Mouse (Mus musculus): ENCODE data around the gene Zfp78. TPM values are rescaled to one million over a fixed set of nuclear protein-coding genes. Genes with fewer than 3 reads are reported as not detected.
A peak's percentile ranks its signal among the peaks of the same experiment; 100 is the strongest.
"Not testable (repeated sequence)": the region's sequence is repeated elsewhere in the genome, so short reads cannot be mapped to it uniquely, and the experiment has no call there.

Zfp78 gene
- polyA plus RNA-seq, 1 experiment from 2014 or later = 1.3 TPM

- H3K36me3 ChIP-seq (replicated peaks) = no peaks in the 10 kb centered on the region
- no peaks in the 10 kb centered on the region for H3K9me3 ChIP-seq
- no peaks in the 10 kb centered on the region for H3K27me3 ChIP-seq (replicated peaks; ENCODE audit: low read depth, poor library complexity, severe bottlenecking)
- H3K27ac ChIP-seq (replicated peaks) = no peak overlapping the region
- DNase-seq (ENCODE audit: low spot score) = no peak
- H3K4me3 ChIP-seq = no peak overlapping the region
- H3K4me1 ChIP-seq = peaks cover 12% of the 10 kb centered on the region
- WGBS = 63% methylated on average over 1 of the region's 1 CpGs
Observed at GRCm38 (mm10) chr7:6364761-6365160, 1.7 kb downstream of the Zfp78 start.

- 96% methylated on average over 5 of the region's 5 CpGs for WGBS
- no peaks in the 10 kb centered on the region for H3K9me3 ChIP-seq
- no peak for DNase-seq (ENCODE audit: low spot score)
Observed at GRCm38 (mm10) chr7:6367185-6367584, 4.1 kb downstream of the Zfp78 start.

GRCm38 (mm10) chr7:6368146-6368545, 5.1 kb downstream of the Zfp78 start:
- WGBS = 83% methylated on average over 5 of the region's 5 CpGs
- H3K4me3 ChIP-seq; H3K27me3 ChIP-seq (replicated peaks; ENCODE audit: low read depth, poor library complexity, severe bottlenecking); H3K36me3 ChIP-seq (replicated peaks); H3K9me3 ChIP-seq; H3K4me1 ChIP-seq; DNase-seq (ENCODE audit: low spot score); H3K27ac ChIP-seq (replicated peaks): not testable (repeated sequence)

More at GRCm38 (mm10) chr7:6367185-6367584, 4.1 kb downstream of the Zfp78 start:
- Histone ChIP-seq H3K27me3 (replicated peaks; ENCODE audit: low read depth, poor library complexity, severe bottlenecking) (no peaks in the 10 kb centered on the region), H3K27ac (replicated peaks) (no peak overlapping the region), H3K4me3 (no peak overlapping the region), H3K4me1 (peaks cover 7% of the 10 kb centered on the region), H3K36me3 (replicated peaks) (no peaks in the 10 kb centered on the region)

GRCm38 (mm10) chr7:6369460-6369859, 6.4 kb downstream of the Zfp78 start:
- Histone ChIP-seq H3K4me1 (no peaks in the 10 kb centered on the region), H3K36me3 (replicated peaks) (no peaks in the 10 kb centered on the region), H3K9me3 (no peaks in the 10 kb centered on the region), H3K27ac (replicated peaks) (no peak overlapping the region), H3K4me3 (no peak overlapping the region), H3K27me3 (replicated peaks; ENCODE audit: low read depth, poor library complexity, severe bottlenecking) (no peaks in the 10 kb centered on the region)
- DNase-seq (ENCODE audit: low spot score) = no peak
- WGBS = 89% methylated on average over 3 of the region's 3 CpGs

GRCm38 (mm10) chr7:6372993-6373392, 9.9 kb downstream of the Zfp78 start:
- H3K9me3 ChIP-seq = no peaks in the 10 kb centered on the region
- DNase-seq (ENCODE audit: low spot score) = no peak
- no peaks in the 10 kb centered on the region for H3K27me3 ChIP-seq (replicated peaks; ENCODE audit: low read depth, poor library complexity, severe bottlenecking)
- H3K4me3 ChIP-seq = no peak overlapping the region
- WGBS = 92% methylated on average over 3 of the region's 3 CpGs
- no peaks in the 10 kb centered on the region for H3K4me1 ChIP-seq
- H3K36me3 ChIP-seq (replicated peaks) = no peaks in the 10 kb centered on the region
- no peak overlapping the region for H3K27ac ChIP-seq (replicated peaks)

GRCm38 (mm10) chr7:6378441-6378840, 15.4 kb downstream of the Zfp78 start:
- H3K36me3 ChIP-seq (replicated peaks) = no peaks in the 10 kb centered on the region
- H3K27me3 ChIP-seq (replicated peaks; ENCODE audit: low read depth, poor library complexity, severe bottlenecking) = no peaks in the 10 kb centered on the region
- H3K4me1 ChIP-seq = peaks cover 10% of the 10 kb centered on the region
- H3K9me3 ChIP-seq = no peaks in the 10 kb centered on the region
- 89% methylated on average over 8 of the region's 8 CpGs for WGBS
- H3K27ac ChIP-seq (replicated peaks) = no peak overlapping the region
- DNase-seq (ENCODE audit: low spot score) = no peak
- no peak overlapping the region for H3K4me3 ChIP-seq

GRCm38 (mm10) chr7:6381431-6381830, 18.4 kb downstream of the Zfp78 start:
- no peak for DNase-seq (ENCODE audit: low spot score)
- no peaks in the 10 kb centered on the region for H3K9me3 ChIP-seq
- peaks cover 15% of the 10 kb centered on the region for H3K4me1 ChIP-seq
- H3K4me3 ChIP-seq = no peak overlapping the region
- H3K27me3 ChIP-seq (replicated peaks; ENCODE audit: low read depth, poor library complexity, severe bottlenecking) = no peaks in the 10 kb centered on the region
- H3K36me3 ChIP-seq (replicated peaks) = no peaks in the 10 kb centered on the region
- 73% methylated on average over 2 of the region's 2 CpGs for WGBS
- no peak overlapping the region for H3K27ac ChIP-seq (replicated peaks)

- peak; percentile 98 for DNase-seq (ENCODE audit: low spot score)
- Histone ChIP-seq H3K27me3 (replicated peaks; ENCODE audit: low read depth, poor library complexity, severe bottlenecking) (no peaks in the 10 kb centered on the region), H3K27ac (replicated peaks) (peak within 1 kb of the TSS; percentile 82), H3K36me3 (replicated peaks) (peaks cover 13% of the 10 kb centered on the region), H3K9me3 (no peaks in the 10 kb centered on the region), H3K4me1 (peaks cover 15% of the 10 kb centered on the region), H3K4me3 (peak within 1 kb of the TSS; percentile 72)
- 0% methylated on average over 28 of the region's 28 CpGs for WGBS
Observed at GRCm38 (mm10) chr7:6383044-6383455, 20.0 kb downstream of the Zfp78 start, which contains the start of gene Zfp28. Gene Zfp28, plus strand, starts transcription at chr7:6383295.

GRCm38 (mm10) chr7:6384011-6384410, 20.9 kb downstream of the Zfp78 start:
- DNase-seq (ENCODE audit: low spot score) = no peak
- Histone ChIP-seq H3K4me1 (peaks cover 15% of the 10 kb centered on the region), H3K4me3 (peak overlapping the region; percentile 72), H3K9me3 (no peaks in the 10 kb centered on the region), H3K27ac (replicated peaks) (no peak overlapping the region), H3K27me3 (replicated peaks; ENCODE audit: low read depth, poor library complexity, severe bottlenecking) (no peaks in the 10 kb centered on the region), H3K36me3 (replicated peaks) (peaks cover 13% of the 10 kb centered on the region)
- 74% methylated on average over 8 of the region's 8 CpGs for WGBS

- no peak for DNase-seq (ENCODE audit: low spot score)
- WGBS = 95% methylated on average over 8 of the region's 8 CpGs
- Histone ChIP-seq H3K9me3 (no peaks in the 10 kb centered on the region), H3K4me1 (peaks cover 14% of the 10 kb centered on the region), H3K4me3 (no peak overlapping the region), H3K36me3 (replicated peaks) (peaks cover 42% of the 10 kb centered on the region), H3K27ac (replicated peaks) (no peak overlapping the region), H3K27me3 (replicated peaks; ENCODE audit: low read depth, poor library complexity, severe bottlenecking) (no peaks in the 10 kb centered on the region)
Observed at GRCm38 (mm10) chr7:6386995-6387394, 23.9 kb downstream of the Zfp78 start.

- DNase-seq (ENCODE audit: low spot score) = no peak
- Histone ChIP-seq H3K27ac (replicated peaks) (no peak overlapping the region), H3K9me3 (no peaks in the 10 kb centered on the region; the same call in 1 of the 2 replicates), H3K4me3 (no peak overlapping the region), H3K27me3 (replicated peaks; ENCODE audit: low read depth, poor library complexity, severe bottlenecking) (no peaks in the 10 kb centered on the region), H3K36me3 (replicated peaks) (peaks cover 62% of the 10 kb centered on the region), H3K4me1 (0 out of 2 replicates have a peak, but pooled peaks cover under 1% of the 10 kb centered on the region)
- 87% methylated on average over 5 of the region's 5 CpGs for WGBS
Observed at GRCm38 (mm10) chr7:6388971-6389370, 25.9 kb downstream of the Zfp78 start.

- no peak overlapping the region for H3K27ac ChIP-seq (replicated peaks)
- 71% methylated on average over 5 of the region's 5 CpGs for WGBS
- H3K36me3 ChIP-seq (replicated peaks) = peaks cover 66% of the 10 kb centered on the region
- H3K9me3 ChIP-seq = no peaks in the 10 kb centered on the region; the same call in 1 of the 2 replicates
- H3K4me1 ChIP-seq = no peaks in the 10 kb centered on the region
- H3K4me3 ChIP-seq = no peak overlapping the region
- H3K27me3 ChIP-seq (replicated peaks; ENCODE audit: low read depth, poor library complexity, severe bottlenecking) = no peaks in the 10 kb centered on the region
- DNase-seq (ENCODE audit: low spot score) = no peak
Observed at GRCm38 (mm10) chr7:6389449-6389848, 26.4 kb downstream of the Zfp78 start.

GRCm38 (mm10) chr7:6397996-6398975, 35.2 kb downstream of the Zfp78 start, which contains the start of gene Smim17:
Gene Smim17, plus strand, starts transcription at chr7:6398715.
- H3K9me3 ChIP-seq = no peaks in the 10 kb centered on the region
- H3K27ac ChIP-seq (replicated peaks) = 0 out of 2 replicates have a peak within 1 kb of the TSS, but pooled peaks have one; percentile 40
- peak within 1 kb of the TSS; percentile 58 for H3K4me3 ChIP-seq
- peaks cover 29% of the 10 kb centered on the region for H3K36me3 ChIP-seq (replicated peaks)
- WGBS = 26% methylated on average over 25 of the region's 25 CpGs
- no peaks in the 10 kb centered on the region for H3K27me3 ChIP-seq (replicated peaks; ENCODE audit: low read depth, poor library complexity, severe bottlenecking)
- H3K4me1 ChIP-seq = peaks cover 5% of the 10 kb centered on the region
- DNase-seq (ENCODE audit: low spot score) = peak; percentile 50
